Mouse (Mus musculus) induced T-regulatory cell, adult 2 months (primary cell): ENCODE measurements around the gene Zfyve9.
"Not testable (repeated sequence)": the region's sequence is repeated elsewhere in the genome, so short reads cannot be mapped to it uniquely, and the experiment has no call there.

Source experiments
- DNase-seq: peaks from one replicate; pipeline ENCODE4 v3.0.0-alpha.2; 2012; ENCODE audit warnings: low read depth

The Zfyve9 gene

GRCm38 (mm10) chr4:108721245-108721784, 59.3 kb downstream of the Zfyve9 start:
- DNase-seq: no peak

GRCm38 (mm10) chr4:108719349-108719748, 61.2 kb downstream of the Zfyve9 start, which contains the start of gene 3110021N24Rik:
TSS of gene 3110021N24Rik (plus strand) at chr4:108719649.
- DNase-seq: no peak

- DNase-seq: no peak
Observed at GRCm38 (mm10) chr4:108708209-108708608, 72.4 kb downstream of the Zfyve9 start.

GRCm38 (mm10) chr4:108696934-108697333, 83.7 kb downstream of the Zfyve9 start:
- peak; percentile 18 for DNase-seq

- no peak for DNase-seq
Observed at GRCm38 (mm10) chr4:108691469-108691868, 89.1 kb downstream of the Zfyve9 start.

- DNase-seq: no peak
Observed at GRCm38 (mm10) chr4:108690479-108690878, 90.1 kb downstream of the Zfyve9 start.

GRCm38 (mm10) chr4:108687098-108687497, 93.5 kb downstream of the Zfyve9 start:
- not testable (repeated sequence) for DNase-seq

- DNase-seq: no peak
Observed at GRCm38 (mm10) chr4:108686156-108686555, 94.4 kb downstream of the Zfyve9 start.

GRCm38 (mm10) chr4:108664407-108664806, 116.2 kb downstream of the Zfyve9 start:
- DNase-seq: peak; percentile 41

- DNase-seq: peak; percentile 77
Observed at GRCm38 (mm10) chr4:108638752-108639151, 141.8 kb downstream of the Zfyve9 start.

GRCm38 (mm10) chr4:108637721-108638120, 142.9 kb downstream of the Zfyve9 start:
- peak; percentile 68 for DNase-seq

- no peak for DNase-seq
Observed at GRCm38 (mm10) chr4:108635101-108635500, 145.5 kb downstream of the Zfyve9 start.

- DNase-seq: no peak
Observed at GRCm38 (mm10) chr4:108634696-108635095, 145.9 kb downstream of the Zfyve9 start.

- no peak for DNase-seq
Observed at GRCm38 (mm10) chr4:108633703-108634102, 146.9 kb downstream of the Zfyve9 start.

- no peak for DNase-seq
Observed at GRCm38 (mm10) chr4:108631616-108632015, 149.0 kb downstream of the Zfyve9 start.

GRCm38 (mm10) chr4:108630096-108630495, 150.5 kb downstream of the Zfyve9 start:
- no peak for DNase-seq

- no peak for DNase-seq
Observed at GRCm38 (mm10) chr4:108629363-108629880, 151.2 kb downstream of the Zfyve9 start.

GRCm38 (mm10) chr4:108627066-108627465, 153.5 kb downstream of the Zfyve9 start:
- no peak for DNase-seq

- DNase-seq: peak; percentile 58
Observed at GRCm38 (mm10) chr4:108621504-108621903, 159.1 kb downstream of the Zfyve9 start.

- no peak for DNase-seq
Observed at GRCm38 (mm10) chr4:108620536-108620935, 160.1 kb downstream of the Zfyve9 start.

- peak; percentile 96 for DNase-seq
Observed at GRCm38 (mm10) chr4:108619587-108620341, 160.8 kb downstream of the Zfyve9 start, which contains the start of gene Cc2d1b. TSS of gene Cc2d1b (plus strand) at chr4:108619940.

GRCm38 (mm10) chr4:108619165-108619564, 161.4 kb downstream of the Zfyve9 start:
- DNase-seq: no peak

GRCm38 (mm10) chr4:108618586-108618985, 162.0 kb downstream of the Zfyve9 start:
- peak; percentile 5 for DNase-seq
